Mouse (Mus musculus): ENCODE results near the gene Tubgcp2. TPM values are rescaled to one million over a fixed set of nuclear protein-coding genes. Genes with fewer than 3 reads are reported as not detected.

Tubgcp2 gene
- polyA plus RNA-seq, 1 experiment from 2014 or later = 40.5 TPM

DNA sequence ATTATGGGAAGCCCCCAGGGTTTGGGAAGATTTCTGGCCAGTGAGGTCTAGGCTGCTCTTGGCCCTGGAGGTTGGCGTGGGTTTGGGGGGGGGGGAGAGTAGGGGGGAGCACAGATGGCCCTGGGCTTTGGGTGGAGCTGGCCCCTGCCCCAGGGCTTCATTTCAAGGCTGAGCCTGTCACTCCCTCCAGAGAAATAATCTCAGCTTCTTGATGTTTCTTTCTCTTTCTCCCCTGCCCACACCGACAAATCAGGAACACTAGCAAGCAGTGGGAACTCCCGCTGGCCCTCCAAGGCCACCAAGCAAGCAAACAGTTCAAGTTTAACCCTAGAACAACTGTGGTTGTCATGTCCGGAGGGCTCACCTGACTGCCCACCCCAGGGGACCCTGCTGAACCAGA lies 72.7 kb downstream of the Tubgcp2 start:
- no peak for ATAC-seq (ENCODE audit: insufficient read depth, low FRiP score)
- H3K36me3 ChIP-seq (ENCODE audit: control insufficient read depth, insufficient read depth, low read length) = no peaks in the 10 kb centered on the region
- H3K4me2 ChIP-seq (ENCODE audit: low read depth, low read length) = no peak overlapping the region
- H3K4me1 ChIP-seq (ENCODE audit: control insufficient read depth, insufficient read depth, low read length) = no peaks in the 10 kb centered on the region
- H3K27me3 ChIP-seq (ENCODE audit: control insufficient read depth, insufficient read depth, low read length) = no peaks in the 10 kb centered on the region
- 48% methylated on average over 4 of the region's 4 CpGs for WGBS
- no peak overlapping the region for H3K9ac ChIP-seq (ENCODE audit: low read length)
- no peak overlapping the region for H3K4me3 ChIP-seq (replicated peaks; ENCODE audit: low read length)
- H3K27ac ChIP-seq (ENCODE audit: low read length) = no peak overlapping the region
- no peaks in the 10 kb centered on the region for H3K9me3 ChIP-seq (replicated peaks; ENCODE audit: control insufficient read depth, low read length)

DNA sequence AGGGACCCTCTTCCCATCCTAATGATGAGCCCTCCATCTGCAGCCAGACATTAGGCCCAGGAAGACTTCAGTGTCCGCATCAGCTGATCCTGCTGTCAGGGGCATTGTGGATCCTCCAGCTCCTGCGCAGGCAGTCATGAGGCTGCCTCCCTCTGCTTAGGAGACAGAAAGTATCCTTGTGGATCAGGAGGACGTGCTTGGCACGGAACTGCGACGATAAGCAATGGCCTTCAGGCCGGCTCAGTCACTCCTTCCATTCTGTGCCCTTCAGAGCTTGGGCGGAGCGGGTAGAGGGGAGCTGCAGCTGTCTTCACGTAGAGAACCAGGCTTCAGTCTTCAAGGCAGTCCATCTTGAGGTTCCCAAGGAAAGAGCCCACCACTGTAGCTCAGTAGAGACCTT lies 75.3 kb downstream of the Tubgcp2 start:
- Histone ChIP-seq H3K9me3 (replicated peaks; ENCODE audit: control insufficient read depth, low read length) (no peaks in the 10 kb centered on the region), H3K9ac (ENCODE audit: low read length) (no peak overlapping the region), H3K4me2 (ENCODE audit: low read depth, low read length) (no peak overlapping the region), H3K36me3 (ENCODE audit: control insufficient read depth, insufficient read depth, low read length) (no peaks in the 10 kb centered on the region), H3K4me3 (replicated peaks; ENCODE audit: low read length) (no peak overlapping the region), H3K27ac (ENCODE audit: low read length) (no peak overlapping the region), H3K4me1 (ENCODE audit: control insufficient read depth, insufficient read depth, low read length) (no peaks in the 10 kb centered on the region), H3K27me3 (ENCODE audit: control insufficient read depth, insufficient read depth, low read length) (no peaks in the 10 kb centered on the region)
- no peak for ATAC-seq (ENCODE audit: insufficient read depth, low FRiP score)
- 87% methylated on average over 10 of the region's 10 CpGs for WGBS

DNA sequence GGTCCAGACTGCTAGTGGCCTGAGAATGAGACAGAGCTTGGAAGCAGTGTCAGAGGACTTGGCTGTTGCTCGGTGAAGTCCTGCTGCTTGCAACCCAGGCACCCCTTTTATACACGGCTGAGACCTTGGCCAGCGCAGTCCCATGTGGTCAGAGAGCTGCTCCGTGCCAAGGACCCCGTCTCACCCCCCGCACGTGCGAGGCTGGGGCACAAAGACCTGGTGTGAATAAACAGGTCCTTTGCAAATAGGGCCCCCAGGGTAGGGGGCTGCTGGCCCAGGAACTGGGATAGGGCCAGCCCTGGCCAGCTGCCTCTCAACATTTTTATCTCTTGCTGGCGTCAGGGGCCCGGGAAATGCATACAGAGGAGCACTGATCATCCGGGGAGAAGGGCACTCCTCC lies 78.5 kb downstream of the Tubgcp2 start:
- Histone ChIP-seq H3K9me3 (replicated peaks; ENCODE audit: control insufficient read depth, low read length) (no peaks in the 10 kb centered on the region), H3K27me3 (ENCODE audit: control insufficient read depth, insufficient read depth, low read length) (no peaks in the 10 kb centered on the region), H3K27ac (ENCODE audit: low read length) (no peak overlapping the region), H3K4me2 (ENCODE audit: low read depth, low read length) (no peak overlapping the region), H3K4me1 (ENCODE audit: control insufficient read depth, insufficient read depth, low read length) (no peaks in the 10 kb centered on the region), H3K9ac (ENCODE audit: low read length) (no peak overlapping the region), H3K36me3 (ENCODE audit: control insufficient read depth, insufficient read depth, low read length) (no peaks in the 10 kb centered on the region), H3K4me3 (replicated peaks; ENCODE audit: low read length) (no peak overlapping the region)
- WGBS = 23% methylated on average over 11 of the region's 11 CpGs
- ATAC-seq (ENCODE audit: insufficient read depth, low FRiP score) = no peak

DNA sequence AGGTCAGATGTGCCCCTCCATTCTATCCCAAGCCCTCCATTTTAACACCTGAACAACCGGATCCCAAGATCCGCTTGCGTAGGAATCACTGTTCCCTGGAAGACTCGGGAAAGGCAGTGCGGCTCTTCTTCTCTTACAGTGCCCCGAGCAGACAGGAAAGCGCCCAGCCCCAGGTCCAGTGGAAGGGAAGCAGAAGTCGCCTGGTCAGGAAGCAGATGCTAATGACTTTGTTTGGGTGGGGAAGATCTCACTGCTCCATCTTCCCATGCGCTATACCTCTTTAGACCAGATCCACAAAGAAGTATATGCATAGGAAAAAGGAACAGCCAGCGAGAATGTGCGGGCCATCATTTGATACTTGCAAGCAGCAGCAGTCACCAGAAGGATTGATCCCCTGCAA lies 79.0 kb downstream of the Tubgcp2 start:
- H3K36me3 ChIP-seq (ENCODE audit: control insufficient read depth, insufficient read depth, low read length) = no peaks in the 10 kb centered on the region
- no peak overlapping the region for H3K9ac ChIP-seq (ENCODE audit: low read length)
- H3K27me3 ChIP-seq (ENCODE audit: control insufficient read depth, insufficient read depth, low read length) = no peaks in the 10 kb centered on the region
- 55% methylated on average over 11 of the region's 11 CpGs for WGBS
- H3K9me3 ChIP-seq (replicated peaks; ENCODE audit: control insufficient read depth, low read length) = no peaks in the 10 kb centered on the region
- no peak for ATAC-seq (ENCODE audit: insufficient read depth, low FRiP score)
- no peak overlapping the region for H3K4me2 ChIP-seq (ENCODE audit: low read depth, low read length)
- H3K4me3 ChIP-seq (replicated peaks; ENCODE audit: low read length) = no peak overlapping the region
- no peak overlapping the region for H3K27ac ChIP-seq (ENCODE audit: low read length)
- no peaks in the 10 kb centered on the region for H3K4me1 ChIP-seq (ENCODE audit: control insufficient read depth, insufficient read depth, low read length)

DNA sequence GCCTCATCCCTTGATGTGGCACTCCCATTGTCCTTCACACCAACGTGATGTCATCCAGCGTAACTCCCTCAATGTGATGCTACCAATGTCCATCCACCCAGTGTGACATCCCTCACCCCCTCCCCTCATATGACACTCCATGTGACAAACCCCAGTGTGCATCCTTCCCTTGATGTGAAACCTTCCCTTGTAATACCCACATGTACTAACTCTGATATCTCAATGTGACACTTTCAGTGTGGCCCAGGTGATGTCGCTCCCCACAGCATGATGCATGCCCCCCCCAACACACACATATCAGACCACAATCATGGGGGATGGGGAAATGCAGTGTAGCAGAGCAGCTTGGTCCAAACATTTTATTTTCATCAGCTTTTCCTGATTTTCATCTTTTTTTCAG lies 79.8 kb downstream of the Tubgcp2 start:
- H3K27me3 ChIP-seq (ENCODE audit: control insufficient read depth, insufficient read depth, low read length) = no peaks in the 10 kb centered on the region
- no peak overlapping the region for H3K27ac ChIP-seq (ENCODE audit: low read length)
- no peak for ATAC-seq (ENCODE audit: insufficient read depth, low FRiP score)
- no peak overlapping the region for H3K9ac ChIP-seq (ENCODE audit: low read length)
- no peak overlapping the region for H3K4me2 ChIP-seq (ENCODE audit: low read depth, low read length)
- H3K4me3 ChIP-seq (replicated peaks; ENCODE audit: low read length) = no peak overlapping the region
- WGBS = 69% methylated on average over 3 of the region's 3 CpGs
- H3K9me3 ChIP-seq (replicated peaks; ENCODE audit: control insufficient read depth, low read length) = no peaks in the 10 kb centered on the region
- no peaks in the 10 kb centered on the region for H3K4me1 ChIP-seq (ENCODE audit: control insufficient read depth, insufficient read depth, low read length)
- H3K36me3 ChIP-seq (ENCODE audit: control insufficient read depth, insufficient read depth, low read length) = no peaks in the 10 kb centered on the region

DNA sequence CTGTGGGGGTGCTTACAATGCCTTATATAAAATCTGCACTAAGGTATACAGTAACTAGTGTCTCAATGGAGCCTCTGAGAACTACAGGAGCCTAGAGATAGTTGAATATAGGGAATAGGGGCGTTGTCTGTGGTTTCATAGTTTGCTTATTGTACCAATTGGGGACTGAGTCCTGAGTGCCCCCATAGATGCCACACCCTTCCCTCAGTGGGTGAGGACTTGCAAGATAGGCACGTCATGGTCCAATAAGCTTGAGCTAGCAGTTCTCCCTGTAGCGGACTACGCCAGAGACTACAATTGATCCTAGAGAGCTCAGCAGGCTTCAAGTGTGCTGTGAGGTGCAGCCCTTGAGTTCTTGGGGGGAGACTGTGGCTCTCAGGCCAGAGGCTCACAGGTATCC lies 81.0 kb downstream of the Tubgcp2 start:
- WGBS = 85% methylated on average over 4 of the region's 4 CpGs
- Histone ChIP-seq H3K4me1 (ENCODE audit: control insufficient read depth, insufficient read depth, low read length) (no peaks in the 10 kb centered on the region; the same call in 1 of the 2 replicates), H3K27ac (ENCODE audit: low read length) (no peak overlapping the region), H3K36me3 (ENCODE audit: control insufficient read depth, insufficient read depth, low read length) (no peaks in the 10 kb centered on the region), H3K27me3 (ENCODE audit: control insufficient read depth, insufficient read depth, low read length) (no peaks in the 10 kb centered on the region), H3K4me3 (replicated peaks; ENCODE audit: low read length) (no peak overlapping the region), H3K9me3 (replicated peaks; ENCODE audit: control insufficient read depth, low read length) (no peaks in the 10 kb centered on the region), H3K9ac (ENCODE audit: low read length) (no peak overlapping the region), H3K4me2 (ENCODE audit: low read depth, low read length) (no peak overlapping the region)
- ATAC-seq (ENCODE audit: insufficient read depth, low FRiP score) = no peak

DNA sequence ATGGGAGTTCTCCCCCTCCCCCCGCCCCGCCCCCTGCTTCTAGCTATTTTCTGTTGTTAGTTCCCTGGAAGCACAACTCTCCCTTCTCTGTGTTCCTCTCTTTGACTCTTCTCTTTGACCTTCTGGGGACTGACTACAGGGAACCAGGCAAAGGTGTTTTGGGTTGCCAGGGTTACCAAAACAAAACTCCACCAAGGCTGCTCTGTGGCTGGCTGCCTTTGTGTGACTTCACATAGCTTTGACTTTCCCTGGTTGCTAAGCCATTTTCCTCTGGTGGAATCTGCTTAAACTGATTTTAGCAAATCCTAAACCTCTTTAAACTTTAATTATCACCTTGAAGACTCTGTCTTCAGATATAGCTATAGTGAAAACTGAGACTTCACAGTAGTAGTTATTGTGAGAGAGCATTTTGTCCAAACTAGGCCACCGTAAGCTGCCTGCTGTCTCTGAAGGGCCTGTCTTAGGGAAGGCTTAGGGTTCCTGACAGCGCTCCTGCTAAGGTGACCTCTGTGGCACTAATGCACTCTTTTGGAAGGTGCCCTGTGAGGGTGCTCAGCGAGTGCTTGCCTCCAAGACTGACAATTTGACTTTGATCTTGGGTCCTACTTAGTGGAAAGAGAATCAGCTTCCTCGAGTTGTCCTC lies 84.4 kb downstream of the Tubgcp2 start:
- H3K27ac ChIP-seq (ENCODE audit: low read length) = no peak overlapping the region
- ATAC-seq (ENCODE audit: insufficient read depth, low FRiP score) = no peak
- H3K4me2 ChIP-seq (ENCODE audit: low read depth, low read length) = no peak overlapping the region
- 68% methylated on average over 6 of the region's 6 CpGs for WGBS
- H3K4me3 ChIP-seq (replicated peaks; ENCODE audit: low read length) = no peak overlapping the region
- H3K36me3 ChIP-seq (ENCODE audit: control insufficient read depth, insufficient read depth, low read length) = no peaks in the 10 kb centered on the region
- H3K4me1 ChIP-seq (ENCODE audit: control insufficient read depth, insufficient read depth, low read length) = peaks cover 3% of the 10 kb centered on the region; the same call in 1 of the 2 replicates
- no peaks in the 10 kb centered on the region for H3K9me3 ChIP-seq (replicated peaks; ENCODE audit: control insufficient read depth, low read length)
- H3K9ac ChIP-seq (ENCODE audit: low read length) = no peak overlapping the region
- peaks cover 4% of the 10 kb centered on the region for H3K27me3 ChIP-seq (ENCODE audit: control insufficient read depth, insufficient read depth, low read length)

DNA sequence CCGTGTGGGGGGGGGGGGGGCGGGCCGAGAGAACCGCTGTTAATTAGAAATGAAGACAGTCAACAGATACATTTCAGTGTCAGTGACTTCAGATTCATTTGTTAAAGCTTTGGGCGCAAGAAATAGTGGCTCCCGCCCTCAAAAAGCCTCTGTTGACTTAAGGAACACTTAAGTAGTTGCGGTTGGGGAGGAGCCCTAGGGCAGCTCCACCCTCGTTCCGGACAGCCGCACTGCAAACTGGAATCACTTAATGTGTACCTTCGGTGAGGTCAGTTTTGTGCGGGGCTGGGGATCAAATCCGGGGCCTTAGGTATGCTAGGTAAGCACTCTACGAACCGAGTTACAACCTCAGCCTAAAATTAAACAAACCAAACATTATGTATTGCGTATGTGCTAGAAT lies 85.4 kb downstream of the Tubgcp2 start:
- Histone ChIP-seq H3K9me3 (replicated peaks; ENCODE audit: control insufficient read depth, low read length) (no peaks in the 10 kb centered on the region), H3K27ac (ENCODE audit: low read length) (no peak overlapping the region), H3K4me1 (ENCODE audit: control insufficient read depth, insufficient read depth, low read length) (peaks cover 3% of the 10 kb centered on the region; the same call in 1 of the 2 replicates), H3K36me3 (ENCODE audit: control insufficient read depth, insufficient read depth, low read length) (no peaks in the 10 kb centered on the region), H3K27me3 (ENCODE audit: control insufficient read depth, insufficient read depth, low read length) (peaks cover 9% of the 10 kb centered on the region), H3K4me3 (replicated peaks; ENCODE audit: low read length) (peak overlapping the region; percentile 62), H3K9ac (ENCODE audit: low read length) (peak overlapping the region; percentile 76), H3K4me2 (ENCODE audit: low read depth, low read length) (peak overlapping the region; percentile 90)
- no peak for ATAC-seq (ENCODE audit: insufficient read depth, low FRiP score)
- 3% methylated on average over 16 of the region's 16 CpGs for WGBS

DNA sequence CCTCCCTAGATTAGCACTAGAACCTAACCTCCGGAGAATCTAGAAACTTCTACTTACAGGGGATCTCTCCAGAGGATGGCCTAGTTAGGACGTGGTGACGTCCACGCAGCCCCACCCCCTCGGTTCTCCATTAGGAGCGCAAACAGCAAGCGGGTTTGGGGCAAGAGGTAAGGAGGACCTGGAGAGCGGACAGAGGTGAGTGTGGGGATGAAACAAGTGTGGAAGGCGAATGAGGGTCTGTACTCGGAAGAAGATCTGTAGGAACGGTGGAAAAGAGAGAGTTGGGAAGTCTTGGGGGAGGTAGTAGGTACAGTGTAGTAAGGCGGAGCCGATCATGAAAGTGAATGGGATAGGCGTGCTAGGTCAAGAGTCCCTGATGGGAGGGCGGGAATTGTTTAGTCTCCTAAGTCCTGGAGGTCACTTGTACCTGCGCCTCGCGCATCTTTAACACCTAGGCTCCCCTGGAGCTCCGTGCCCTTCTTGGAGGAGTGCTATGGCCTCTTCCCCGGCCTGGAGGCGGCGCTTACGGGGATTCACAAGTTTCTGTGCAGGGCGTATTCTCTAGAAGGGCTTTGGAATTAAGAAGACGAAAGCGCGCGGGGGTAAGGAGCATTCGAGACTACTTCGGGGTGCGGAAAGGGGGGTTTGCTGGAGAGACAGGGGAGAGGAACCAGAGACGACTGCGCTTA lies 86.0 kb downstream of the Tubgcp2 start:
- H3K27ac ChIP-seq (ENCODE audit: low read length) = peak overlapping the region; percentile 58
- H3K4me3 ChIP-seq (replicated peaks; ENCODE audit: low read length) = peak overlapping the region; percentile 62
- H3K4me1 ChIP-seq (ENCODE audit: control insufficient read depth, insufficient read depth, low read length) = peaks cover 3% of the 10 kb centered on the region; the same call in 1 of the 2 replicates
- peak overlapping the region; percentile 90 for H3K4me2 ChIP-seq (ENCODE audit: low read depth, low read length)
- peaks cover 15% of the 10 kb centered on the region for H3K27me3 ChIP-seq (ENCODE audit: control insufficient read depth, insufficient read depth, low read length)
- H3K9ac ChIP-seq (ENCODE audit: low read length) = peak overlapping the region; percentile 76
- no peaks in the 10 kb centered on the region for H3K36me3 ChIP-seq (ENCODE audit: control insufficient read depth, insufficient read depth, low read length)
- under 1% methylated on average over 33 of the region's 33 CpGs for WGBS
- no peaks in the 10 kb centered on the region for H3K9me3 ChIP-seq (replicated peaks; ENCODE audit: control insufficient read depth, low read length)
- ATAC-seq (ENCODE audit: insufficient read depth, low FRiP score) = peak; percentile 80

Data from stomach, embryonic 16.5 days (tissue).